Mouse (Mus musculus) v-Abl transformed pro-B cells (cell line): ENCODE measurements at regions not wholly inside any gene's neighbourhood (a gene's known extent, or its start where the extent isn't known, plus 50 kb on each side); places are given as distances from the start of the nearest gene placed in this dataset.

Experiments
- in situ Hi-C, 2 experiments: fragments of 400-800 bp; cut with MboI; formaldehyde crosslinking; loops; one replicate each; pipeline ENCODE4 v1.15.1; 2025; ENCODE audit not compliant: unreplicated experiment in 2 of 2

DNA sequence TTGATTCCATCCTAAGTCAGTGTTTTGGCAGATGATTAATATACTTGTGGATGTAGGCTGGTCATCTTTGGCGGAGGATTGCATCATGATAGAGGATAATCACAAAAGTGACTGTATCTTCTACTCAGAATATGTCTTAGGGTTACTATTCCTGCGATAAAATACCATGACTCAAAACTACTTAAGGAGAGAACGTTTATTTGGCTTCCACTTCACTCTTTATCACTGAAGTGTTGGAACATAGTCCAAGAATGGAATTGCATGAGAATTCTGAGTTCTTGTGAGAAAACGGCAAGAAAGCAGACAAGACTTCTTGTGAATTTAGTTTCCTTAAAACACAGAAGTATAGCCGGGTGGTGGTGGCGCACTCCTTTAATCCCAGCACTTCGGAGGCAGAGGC, 124.6 kb upstream of the Itga4 start:
- in situ Hi-C loops = no loop called here

DNA sequence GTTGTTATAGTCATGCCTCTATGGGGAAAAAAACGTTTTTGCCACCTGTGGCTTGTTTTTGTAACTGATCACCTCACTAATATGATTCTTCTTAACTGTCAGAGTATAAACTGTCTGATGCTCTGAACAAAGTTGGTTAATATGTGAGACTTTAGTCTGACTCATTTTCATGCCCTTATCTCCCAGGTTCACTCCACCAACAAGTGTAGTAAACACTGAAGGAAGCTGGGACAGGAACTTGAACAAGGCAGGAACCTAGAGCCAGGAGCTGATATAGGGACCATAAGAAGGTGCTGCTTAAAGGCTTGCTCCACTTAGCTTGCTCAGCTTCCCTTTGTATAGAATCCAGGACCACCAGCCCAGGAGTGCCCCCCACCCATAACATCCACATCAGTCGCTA, 124.0 kb upstream of the Itga4 start:
- in situ Hi-C loops = no loop called here

DNA sequence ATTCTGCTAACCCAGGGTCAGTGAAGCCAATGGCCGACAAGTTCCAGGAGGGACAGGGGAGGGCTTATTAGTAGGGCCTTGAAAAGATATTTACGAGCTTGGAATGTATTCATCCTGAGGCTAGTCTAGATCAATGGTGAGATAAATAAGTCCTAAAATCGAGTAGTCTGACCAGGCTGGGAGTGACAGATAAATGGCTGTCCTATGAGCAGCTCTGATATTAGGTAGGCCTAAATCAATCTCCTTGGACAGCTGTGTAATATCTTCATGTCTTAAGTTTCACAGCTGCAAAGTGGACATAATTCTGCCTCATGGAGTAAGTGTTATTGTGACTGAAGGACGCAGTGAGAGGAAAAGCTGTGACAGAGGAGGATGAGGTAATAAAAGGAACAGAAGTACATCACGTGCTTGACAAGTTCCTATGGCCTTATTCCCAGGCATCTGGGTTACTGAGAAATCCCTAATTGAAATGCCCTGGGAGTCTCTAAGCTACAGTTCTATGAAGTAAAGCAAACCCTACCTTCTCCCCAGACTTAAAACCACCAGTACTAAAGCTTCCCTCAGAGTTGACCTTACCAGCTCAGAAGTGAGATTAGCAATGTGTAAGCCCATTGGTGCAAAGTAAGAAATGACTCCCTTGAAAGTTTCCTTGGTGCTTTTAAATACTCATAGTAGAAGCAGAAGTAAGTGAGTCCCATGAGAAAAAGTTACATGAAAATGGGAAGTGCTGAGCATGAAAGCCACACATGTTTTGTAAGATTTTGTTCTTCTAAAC, 123.3 kb upstream of the Itga4 start:
- in situ Hi-C loops = no loop called here

DNA sequence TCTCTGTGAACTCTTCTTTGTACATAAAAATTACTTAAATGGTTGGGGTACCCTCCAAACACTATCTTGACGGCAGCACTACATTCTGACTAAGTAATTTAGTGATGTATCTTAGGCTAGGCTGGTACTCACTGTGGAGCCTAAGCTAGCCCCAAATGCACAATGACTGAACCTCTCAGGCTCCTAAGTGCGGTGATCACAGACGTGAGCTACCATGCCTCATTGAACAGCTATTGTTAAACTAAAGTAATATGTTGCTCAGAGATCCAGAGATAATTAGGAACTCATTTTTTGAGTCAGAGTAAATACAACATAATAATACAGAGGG, 122.7 kb upstream of the Itga4 start:
- in situ Hi-C loops = no loop called here

DNA sequence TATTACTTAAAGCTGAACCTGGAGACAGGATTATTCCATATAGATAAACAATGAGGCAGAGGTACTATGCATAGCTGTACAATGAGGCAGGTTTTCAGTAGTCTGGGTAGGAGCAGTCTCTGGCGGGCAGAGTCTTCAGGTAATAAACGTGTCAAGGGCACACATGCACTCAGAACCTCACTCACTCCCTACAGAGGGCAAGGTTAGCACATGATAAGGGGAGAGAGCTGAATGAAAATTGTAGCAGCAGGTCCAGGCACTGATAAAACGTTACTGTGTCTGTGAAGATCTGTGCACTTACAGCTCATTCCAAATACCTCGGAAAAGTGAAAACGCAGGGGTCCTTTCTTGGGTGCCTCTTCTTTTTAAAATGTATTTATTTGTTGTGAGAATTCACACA, 120.9 kb upstream of the Itga4 start:
- in situ Hi-C loops = no loop called here

DNA sequence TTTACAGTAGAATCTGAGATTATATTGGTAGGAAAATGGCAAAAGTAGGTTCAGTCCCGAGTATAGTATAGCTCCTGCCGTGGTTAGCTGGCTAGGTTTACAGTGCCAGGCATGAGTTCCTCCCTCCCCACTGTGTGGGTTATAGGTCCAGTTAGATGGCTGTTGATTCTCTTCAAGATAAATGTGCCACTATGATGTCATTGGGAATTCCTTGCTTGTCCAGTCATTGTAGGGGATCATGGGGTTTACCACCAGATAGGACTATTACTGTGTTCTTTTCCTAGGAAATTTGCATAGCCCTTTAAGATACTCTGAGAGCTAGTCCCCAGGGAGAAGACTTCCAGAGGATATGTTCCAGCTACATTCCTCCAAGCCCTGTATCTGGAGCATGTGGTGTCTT, 119.2 kb upstream of the Itga4 start:
- in situ Hi-C loops = no loop called here

DNA sequence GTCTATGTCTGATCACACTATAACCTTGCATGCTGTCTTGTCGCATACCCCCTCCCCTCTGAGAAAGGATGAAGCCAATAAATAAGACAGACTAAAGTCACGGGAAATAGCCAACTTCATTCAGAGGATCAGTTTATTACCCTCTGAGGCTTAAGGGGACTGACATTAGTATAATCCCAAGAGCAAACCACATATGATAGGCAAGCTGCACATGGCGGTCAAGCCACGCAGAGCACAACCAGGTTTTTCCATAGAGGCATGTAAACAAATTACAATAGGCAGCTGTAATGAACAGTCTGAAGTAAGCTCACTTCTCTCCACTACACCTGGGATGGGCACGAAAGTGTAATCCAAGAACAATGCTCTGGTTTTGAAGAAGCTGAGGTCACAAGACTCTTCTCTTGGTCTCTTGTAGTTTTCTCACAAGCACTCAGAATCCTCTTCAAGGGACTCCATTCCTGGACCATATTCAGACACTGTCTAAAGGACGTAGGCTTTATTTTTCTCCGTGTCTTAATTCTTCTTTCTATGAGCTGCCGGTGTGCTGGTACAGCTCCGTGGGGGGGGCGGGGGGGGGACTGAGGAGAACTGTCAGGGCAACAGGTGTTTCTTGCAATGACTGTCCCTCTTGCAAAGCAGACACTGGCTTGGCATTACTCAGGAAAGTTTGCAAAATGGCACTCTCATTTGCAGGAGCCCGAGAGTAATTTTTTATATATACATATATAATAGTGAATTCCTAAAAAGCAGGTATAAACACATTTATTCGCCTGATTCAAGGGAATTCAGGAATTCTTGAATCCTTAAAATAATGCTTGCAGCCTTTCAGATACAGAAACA, 118.4 kb upstream of the Itga4 start:
- in situ Hi-C loops = no loop called here

DNA sequence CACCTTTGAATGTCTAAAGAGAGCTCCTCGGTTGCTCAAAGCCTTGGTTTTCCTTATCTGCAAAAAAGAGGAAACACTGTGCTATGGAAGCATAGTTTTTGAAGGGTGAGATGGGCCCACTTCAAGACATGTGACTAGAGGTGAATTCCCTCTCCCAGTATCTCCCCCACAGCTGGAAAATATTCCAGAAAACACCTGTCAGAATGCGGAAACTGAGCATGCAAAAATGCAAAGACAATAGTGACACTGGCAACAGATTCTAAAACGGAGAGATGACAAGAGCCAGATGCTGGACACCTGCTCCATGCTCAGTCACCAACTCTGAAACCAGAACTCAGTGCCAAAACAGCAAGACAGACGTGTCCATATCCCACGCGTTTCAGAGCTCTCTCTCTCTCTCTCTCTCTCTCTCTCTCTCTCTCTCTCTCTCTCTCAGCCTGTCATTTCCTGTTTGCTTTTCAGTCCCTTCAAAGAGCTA, 117.5 kb upstream of the Itga4 start:
- in situ Hi-C loops = no loop called here

DNA sequence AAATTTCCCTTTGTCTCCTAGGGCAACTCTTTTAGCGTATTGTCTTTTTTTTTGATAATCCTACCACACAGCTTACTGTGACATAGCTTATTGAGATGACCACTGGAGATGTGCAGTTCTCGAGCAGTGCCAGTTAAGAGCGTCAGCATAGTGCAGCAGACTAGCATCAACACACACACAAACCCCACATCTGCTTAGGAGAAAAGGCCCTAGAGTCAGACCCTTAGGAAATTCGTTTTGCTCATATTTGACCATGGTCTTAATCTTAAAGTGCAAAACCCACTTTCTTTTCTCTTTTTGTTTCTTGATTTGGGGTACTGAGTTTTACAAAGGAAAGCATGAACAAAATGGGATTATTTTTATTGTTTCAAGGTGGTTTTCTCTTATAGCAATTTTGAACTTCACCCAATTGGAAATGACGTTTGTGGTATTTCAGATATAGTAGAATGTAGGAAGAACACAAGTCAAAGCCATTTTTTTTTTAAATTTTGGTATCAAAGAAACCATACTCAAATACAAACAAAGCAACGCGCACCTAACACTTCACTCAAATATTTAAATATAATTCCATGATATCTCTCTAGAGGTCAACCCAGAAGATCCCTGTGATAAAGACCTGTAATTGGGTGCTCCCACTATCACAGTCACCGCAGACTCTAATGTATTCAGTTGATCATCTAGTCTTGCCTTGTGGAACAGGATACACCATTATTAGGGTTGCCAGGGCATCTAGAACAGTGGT, 116.7 kb upstream of the Itga4 start:
- in situ Hi-C loops = no loop called here

DNA sequence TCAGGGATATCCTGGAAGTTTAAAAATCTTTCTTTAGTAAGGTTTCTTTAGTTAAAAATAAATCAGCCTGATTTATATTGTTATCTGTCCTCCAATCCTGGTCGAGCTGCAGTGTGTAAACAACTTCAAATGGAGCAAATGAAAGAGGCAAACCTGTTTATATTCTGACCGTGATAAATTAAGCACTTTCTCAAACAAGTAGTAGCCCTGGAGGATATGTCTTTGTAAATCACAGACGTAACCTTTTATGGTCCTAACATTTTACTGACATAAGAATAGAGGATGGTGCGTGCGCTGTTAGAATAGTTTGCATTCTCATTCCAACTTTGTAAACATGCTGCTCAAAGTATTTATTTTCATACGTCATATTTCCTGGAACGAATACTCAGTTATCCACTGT, 113.3 kb upstream of the Itga4 start:
- in situ Hi-C loops = no loop called here

DNA sequence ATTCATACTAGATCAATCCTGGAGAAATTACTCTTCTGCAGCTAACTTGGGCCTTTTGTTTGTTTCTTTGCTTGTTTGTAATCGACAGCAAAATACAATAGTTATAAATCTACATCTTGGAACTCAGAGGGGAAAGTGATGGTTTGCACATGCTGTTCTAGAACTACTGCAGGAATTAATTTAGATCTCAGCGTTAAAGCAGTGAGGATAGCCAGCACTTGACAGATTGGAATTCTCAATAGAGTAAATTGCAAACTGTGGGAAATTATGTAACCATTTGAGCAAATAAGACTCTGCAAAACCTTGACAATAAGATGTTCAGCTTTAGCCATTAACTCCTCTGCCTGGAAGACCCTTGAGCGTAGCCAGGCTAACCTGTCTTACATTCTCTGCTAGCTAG, 112.0 kb upstream of the Itga4 start:
- in situ Hi-C loops = no loop called here

DNA sequence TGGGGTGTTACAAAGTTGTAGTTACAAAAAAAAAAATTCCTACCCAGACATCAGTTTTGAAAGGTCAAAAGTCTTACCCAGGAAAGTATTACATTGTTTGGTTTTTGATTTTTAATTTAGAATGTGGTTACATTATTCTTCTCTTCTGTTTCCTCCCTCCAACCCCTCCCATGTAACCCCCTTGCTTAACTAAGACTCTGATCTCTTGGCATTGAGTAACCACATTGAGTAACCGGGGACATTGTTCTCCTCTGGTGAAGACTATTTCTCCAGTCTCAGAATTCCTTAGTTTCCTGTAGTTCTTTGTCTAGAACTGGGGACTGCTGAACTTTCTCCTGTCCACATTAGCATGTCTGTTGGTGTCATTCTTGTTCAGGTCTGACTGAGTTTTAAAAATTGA, 109.3 kb upstream of the Itga4 start:
- in situ Hi-C loops = no loop called here

DNA sequence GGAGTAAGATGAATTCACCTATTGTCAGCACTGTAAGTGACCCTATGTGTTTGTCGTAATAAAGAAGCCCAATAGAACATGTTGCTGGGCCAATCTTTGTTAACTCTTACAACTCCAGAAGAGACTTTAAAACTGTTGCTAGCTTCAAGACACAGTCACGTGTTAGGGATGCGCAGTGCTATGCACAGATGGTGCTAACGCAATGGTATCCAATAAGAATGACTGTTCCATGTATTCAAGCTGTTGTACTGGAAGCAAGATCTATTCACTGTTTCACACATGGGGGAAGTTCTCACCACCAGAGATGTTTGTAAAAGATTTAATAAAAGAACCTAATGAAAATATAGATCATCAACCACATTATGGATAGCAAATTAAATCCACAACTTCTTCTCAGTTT, 108.7 kb upstream of the Itga4 start:
- in situ Hi-C loops = no loop called here

DNA sequence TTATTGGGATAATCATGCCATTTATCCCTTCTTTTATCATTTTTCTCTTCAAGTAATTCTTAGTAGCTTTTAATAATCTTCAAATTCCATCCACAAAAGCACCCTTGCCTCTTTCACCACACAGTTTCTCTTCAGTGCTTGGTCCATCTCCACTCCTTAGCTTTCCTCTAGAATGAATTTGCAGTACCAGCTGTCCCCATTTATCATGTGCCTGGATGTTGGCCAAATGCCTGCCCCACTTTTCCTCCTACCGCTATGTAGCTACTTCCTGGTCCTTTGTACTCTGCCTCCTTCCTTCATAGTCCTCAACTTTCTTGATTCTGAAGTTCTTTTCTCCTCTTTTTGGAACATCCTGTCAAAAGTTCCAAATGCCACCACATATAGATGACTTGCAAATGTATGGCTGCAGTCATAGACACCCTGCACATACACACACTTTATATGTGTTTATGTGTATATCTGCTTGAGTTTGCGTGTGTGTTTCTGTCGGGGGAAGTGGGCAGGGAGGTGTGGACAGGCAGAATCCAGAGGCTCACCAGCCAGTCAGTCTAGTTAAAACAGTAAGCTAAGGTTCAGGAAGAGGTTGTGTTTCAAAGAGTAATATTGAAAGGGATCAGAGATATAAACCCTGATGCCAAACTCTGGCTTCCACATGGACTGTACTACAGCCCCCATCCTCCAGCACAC, 106.1 kb upstream of the Itga4 start:
- in situ Hi-C loops = no loop called here

DNA sequence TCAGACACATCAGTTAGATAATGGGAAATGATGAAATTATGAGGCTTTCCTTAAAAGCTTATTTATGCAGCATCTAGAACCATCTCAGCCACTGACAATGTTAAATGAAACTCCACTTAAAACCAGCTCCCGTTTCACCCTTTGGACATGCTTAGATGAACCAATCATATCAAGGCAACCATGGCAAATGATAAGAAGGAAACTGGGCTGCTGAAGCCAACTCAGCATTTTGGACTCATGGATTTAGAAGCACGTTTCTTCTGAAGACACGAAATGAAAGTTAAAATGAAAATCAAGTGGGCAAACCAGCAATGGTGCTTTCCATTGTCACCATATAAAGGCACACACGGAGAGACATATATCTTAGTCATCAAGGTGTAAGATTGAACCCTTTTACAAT, 103.6 kb upstream of the Itga4 start:
- in situ Hi-C loops = no loop called here

DNA sequence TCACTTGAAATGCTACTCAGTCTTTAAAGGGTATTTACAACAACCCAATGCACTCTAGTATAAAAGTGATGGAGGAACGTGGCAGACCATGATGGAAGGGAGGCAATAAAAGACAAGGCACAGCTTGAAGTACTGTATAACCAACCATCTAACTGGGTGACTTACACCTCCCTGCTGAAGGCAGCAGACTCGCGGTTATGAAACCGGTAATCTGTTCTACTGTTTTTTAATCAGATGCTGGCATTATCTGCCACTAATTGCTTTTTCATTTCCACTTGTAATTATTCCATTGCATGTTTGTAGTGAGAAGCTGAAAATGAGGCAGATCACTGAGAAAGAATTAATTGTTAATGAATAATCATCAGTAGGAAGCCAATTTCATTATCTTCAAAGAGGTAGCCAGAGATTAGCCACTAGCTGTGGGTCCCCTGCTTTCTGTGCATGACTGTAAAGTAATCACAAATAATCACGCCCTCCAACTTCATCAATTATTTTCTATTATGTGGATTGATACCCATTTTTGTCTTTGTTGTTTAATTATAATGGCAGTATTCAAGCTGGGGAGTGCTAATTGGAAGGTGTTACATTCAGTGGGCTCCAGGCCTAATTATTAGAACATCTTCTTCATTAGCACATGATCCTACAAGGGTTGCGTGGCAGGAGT, 103.1 kb upstream of the Itga4 start:
- in situ Hi-C loops = no loop called here

DNA sequence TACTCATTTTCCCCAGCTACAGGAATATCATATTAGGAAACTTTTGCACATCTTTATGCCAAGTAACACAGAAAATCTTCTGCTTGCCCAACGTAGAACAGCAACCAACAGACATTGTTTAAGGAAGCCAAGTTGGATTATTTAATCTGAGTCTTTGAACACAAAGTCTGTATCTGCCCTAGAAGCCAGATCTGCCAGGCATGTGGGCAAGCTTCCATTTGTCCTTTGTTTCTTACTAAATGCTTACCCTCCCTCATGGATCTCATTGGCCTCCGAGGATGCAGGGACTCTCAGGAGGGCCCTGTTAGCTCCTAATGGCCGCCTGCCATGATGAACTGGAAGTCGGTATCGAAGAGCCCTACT, 102.5 kb upstream of the Itga4 start:
- in situ Hi-C loops = no loop called here

DNA sequence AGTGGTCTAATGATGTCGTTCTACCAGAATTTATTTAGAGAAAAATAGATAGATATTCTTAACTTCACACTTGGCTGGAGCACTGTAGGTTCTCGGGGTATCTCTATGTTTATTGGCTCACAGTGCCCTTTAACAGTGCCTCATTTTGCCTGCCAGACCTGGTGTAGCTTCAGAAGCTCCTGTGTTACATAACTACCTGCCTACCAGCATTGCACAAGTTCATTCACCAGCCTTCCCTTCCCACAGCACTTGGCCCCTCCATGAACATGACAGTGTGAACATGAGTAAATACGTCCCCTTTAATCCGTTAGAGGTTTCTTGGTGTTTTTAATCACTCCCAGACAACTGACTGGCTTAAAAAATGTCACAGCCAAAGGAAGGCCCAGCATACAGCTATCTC, 102.2 kb upstream of the Itga4 start:
- in situ Hi-C loops = no loop called here

DNA sequence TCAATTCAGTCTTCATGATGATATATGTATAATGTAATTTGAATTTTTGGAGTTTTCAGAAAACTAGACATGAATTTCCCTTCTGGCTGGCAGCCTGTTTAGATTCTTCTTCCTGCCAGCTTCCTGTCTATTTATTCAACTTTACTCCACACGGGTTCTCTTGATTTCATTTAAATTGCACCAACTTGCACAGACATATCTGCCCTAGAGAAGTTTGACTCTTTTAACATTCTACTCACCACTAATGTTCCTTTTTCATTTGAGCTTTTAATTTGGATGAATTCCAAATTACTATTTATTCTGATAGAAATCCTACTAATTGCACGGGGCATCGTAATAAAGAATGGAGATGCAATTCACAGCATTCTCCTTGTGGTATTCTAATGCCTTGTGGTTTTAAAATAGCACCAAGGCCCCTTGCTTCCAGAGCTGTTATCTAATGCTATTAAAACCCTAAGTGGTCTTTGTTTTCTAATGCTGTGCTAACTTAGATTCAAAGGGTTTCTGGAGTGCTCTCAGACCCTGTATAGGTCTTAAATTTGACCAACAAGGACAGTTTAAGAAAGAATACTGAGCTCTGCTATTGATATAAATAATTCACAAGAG, 96.7 kb upstream of the Itga4 start:
- in situ Hi-C loops = no loop called here

DNA sequence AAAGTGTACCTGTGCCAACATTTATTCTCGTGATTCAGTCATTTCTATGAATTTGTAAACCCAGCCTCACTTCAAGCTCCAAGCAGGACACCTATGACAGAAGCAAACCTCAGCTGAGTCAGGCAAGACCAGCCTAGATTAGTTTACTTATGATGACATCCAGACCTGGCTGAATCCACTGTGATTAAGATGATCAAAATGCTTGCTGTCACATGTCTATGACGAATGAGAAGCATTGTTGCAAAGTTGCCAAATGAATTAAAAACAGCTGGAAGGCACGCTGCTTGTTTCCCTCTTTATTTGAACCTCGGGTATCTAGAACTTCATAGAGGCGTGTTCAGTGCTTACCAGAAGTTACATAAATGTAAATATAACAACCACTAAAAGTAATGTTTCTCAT, 95.9 kb upstream of the Itga4 start:
- in situ Hi-C loops = no loop called here
